Mouse (Mus musculus): ENCODE measurements at regions not wholly inside any gene's neighbourhood (a gene's known extent, or its start where the extent isn't known, plus 50 kb on each side); places are given as distances from the start of the nearest gene placed in this dataset.

DNA sequence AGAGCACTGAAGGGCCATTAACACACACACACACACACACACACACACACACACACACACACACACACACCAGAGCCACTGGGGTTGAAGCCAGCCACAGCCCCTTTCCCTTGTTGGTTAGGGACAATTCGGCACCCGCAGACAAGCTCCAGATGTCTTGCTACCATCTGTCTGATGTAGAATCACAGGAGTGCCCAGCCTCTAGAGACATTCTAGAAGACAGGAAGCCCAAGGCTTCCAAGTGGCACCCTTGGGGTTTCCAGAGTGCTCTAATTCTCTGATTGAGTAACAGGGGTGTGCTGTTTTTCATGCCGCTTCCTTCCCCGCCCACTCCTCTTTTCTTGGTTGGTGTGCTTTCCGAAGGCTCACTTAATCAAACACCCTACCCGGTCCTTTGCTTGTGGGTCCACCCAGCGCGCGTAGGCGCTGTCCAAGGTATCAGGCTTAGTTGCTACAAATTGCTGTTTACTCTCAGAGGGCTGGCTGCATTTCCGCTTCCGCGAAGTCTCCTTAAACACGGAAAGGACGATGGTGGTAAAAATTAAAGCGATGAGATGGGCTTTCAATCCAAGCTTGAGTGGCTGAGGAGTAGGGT, 59.5 kb upstream of the Zbtb18 start:
- ATAC-seq, result peak; percentile 44; the same call in 1 of the 2 replicates
- Histone ChIP-seq H3K4me3 (ENCODE audit: low read length) (no peak overlapping the region), H3K27ac (ENCODE audit: low read length) (no peak overlapping the region), H3K4me2 (ENCODE audit: low read depth, low read length) (no peak overlapping the region), H3K27me3 (replicated peaks; ENCODE audit: control insufficient read depth, insufficient read depth, low read length) (no peaks in the 10 kb centered on the region), H3K9ac (ENCODE audit: low read depth, low read length) (no peak overlapping the region), H3K9me3 (ENCODE audit: control insufficient read depth, low read length) (no peaks in the 10 kb centered on the region), H3K36me3 (ENCODE audit: control insufficient read depth, insufficient read depth, low read length) (no peaks in the 10 kb centered on the region), H3K4me1 (ENCODE audit: control insufficient read depth, insufficient read depth, low read length) (no peaks in the 10 kb centered on the region)
- 10% methylated on average over 16 of the region's 16 CpGs for WGBS

DNA sequence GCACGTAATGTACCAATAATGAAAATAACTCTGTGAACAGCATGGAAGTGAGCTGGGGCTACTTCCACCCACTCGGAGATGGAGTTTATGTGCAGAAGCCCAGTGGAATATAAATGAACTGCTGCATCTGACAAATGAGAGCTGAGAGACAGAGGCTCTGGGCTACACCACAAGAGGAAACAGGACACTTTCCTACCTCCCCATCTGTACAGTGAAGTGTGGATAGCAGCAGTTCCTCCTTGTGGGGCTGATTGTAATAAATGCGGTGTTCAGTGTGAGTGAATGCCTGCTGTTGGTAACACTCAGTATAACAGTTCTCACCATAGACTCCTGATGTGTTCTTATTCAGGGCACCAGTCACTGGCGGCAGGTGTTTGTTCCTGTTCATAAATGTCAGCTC, 60.0 kb upstream of the Zbtb18 start:
- Histone ChIP-seq H3K4me1 (ENCODE audit: control insufficient read depth, insufficient read depth, low read length) (no peaks in the 10 kb centered on the region), H3K9ac (ENCODE audit: low read depth, low read length) (no peak overlapping the region), H3K9me3 (ENCODE audit: control insufficient read depth, low read length) (no peaks in the 10 kb centered on the region), H3K4me3 (ENCODE audit: low read length) (no peak overlapping the region), H3K27ac (ENCODE audit: low read length) (no peak overlapping the region), H3K27me3 (replicated peaks; ENCODE audit: control insufficient read depth, insufficient read depth, low read length) (no peaks in the 10 kb centered on the region), H3K36me3 (ENCODE audit: control insufficient read depth, insufficient read depth, low read length) (no peaks in the 10 kb centered on the region), H3K4me2 (ENCODE audit: low read depth, low read length) (no peak overlapping the region)
- WGBS, result 84% methylated on average over 4 of the region's 4 CpGs
- no peak for ATAC-seq

GRCm38 (mm10) chr1:177378112-177378511, 64.0 kb upstream of the Zbtb18 start:
- Histone ChIP-seq H3K27me3 (replicated peaks; ENCODE audit: control insufficient read depth, insufficient read depth, low read length) (no peaks in the 10 kb centered on the region), H3K4me1 (ENCODE audit: control insufficient read depth, insufficient read depth, low read length) (no peaks in the 10 kb centered on the region), H3K4me3 (ENCODE audit: low read length) (no peak overlapping the region), H3K9me3 (ENCODE audit: control insufficient read depth, low read length) (no peaks in the 10 kb centered on the region), H3K36me3 (ENCODE audit: control insufficient read depth, insufficient read depth, low read length) (no peaks in the 10 kb centered on the region), H3K27ac (ENCODE audit: low read length) (no peak overlapping the region), H3K9ac (ENCODE audit: low read depth, low read length) (no peak overlapping the region), H3K4me2 (ENCODE audit: low read depth, low read length) (no peak overlapping the region)
- no peak for ATAC-seq
- WGBS, result 80% methylated on average over 3 of the region's 3 CpGs

DNA sequence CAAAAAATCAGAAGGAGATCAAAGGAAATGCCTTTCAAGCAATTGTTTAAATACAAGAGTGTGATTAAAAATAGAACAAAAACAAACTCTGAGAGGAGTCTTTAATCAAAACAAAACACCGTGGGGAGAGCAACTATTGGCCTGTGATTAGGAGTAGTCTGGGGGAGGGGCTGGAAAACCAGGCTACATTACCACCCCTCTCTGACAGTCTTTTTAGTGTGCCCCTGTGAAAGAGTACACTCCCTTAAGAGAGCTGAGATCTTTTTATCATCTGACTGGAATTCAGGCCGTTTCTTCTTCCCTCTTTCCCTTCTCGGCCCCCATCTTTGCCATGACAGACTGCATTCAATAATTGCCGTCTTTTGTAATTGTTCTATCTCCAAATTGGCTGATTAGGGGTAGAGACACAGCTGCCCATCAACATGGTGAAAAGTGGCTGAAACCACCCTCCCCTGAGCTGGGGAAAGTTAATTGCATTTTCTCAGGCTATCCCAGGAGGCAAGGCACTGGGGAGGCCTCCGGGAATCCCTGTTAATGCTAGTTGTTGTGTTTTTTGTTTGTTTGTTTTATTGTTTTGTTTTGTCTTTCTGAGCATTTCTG, 68.8 kb upstream of the Zbtb18 start:
- H3K4me3 ChIP-seq (ENCODE audit: low read length), result no peak overlapping the region
- no peak for ATAC-seq
- H3K4me1 ChIP-seq (ENCODE audit: control insufficient read depth, insufficient read depth, low read length), result no peaks in the 10 kb centered on the region
- no peaks in the 10 kb centered on the region for H3K27me3 ChIP-seq (replicated peaks; ENCODE audit: control insufficient read depth, insufficient read depth, low read length)
- H3K27ac ChIP-seq (ENCODE audit: low read length), result no peak overlapping the region
- H3K4me2 ChIP-seq (ENCODE audit: low read depth, low read length), result no peak overlapping the region
- 11% methylated on average over 5 of the region's 5 CpGs for WGBS
- H3K9ac ChIP-seq (ENCODE audit: low read depth, low read length), result no peak overlapping the region
- no peaks in the 10 kb centered on the region for H3K9me3 ChIP-seq (ENCODE audit: control insufficient read depth, low read length)
- H3K36me3 ChIP-seq (ENCODE audit: control insufficient read depth, insufficient read depth, low read length), result no peaks in the 10 kb centered on the region

GRCm38 (mm10) chr1:177372066-177372465, 70.1 kb upstream of the Zbtb18 start:
- H3K36me3 ChIP-seq (ENCODE audit: control insufficient read depth, insufficient read depth, low read length), result no peaks in the 10 kb centered on the region
- 59% methylated on average over 10 of the region's 10 CpGs for WGBS
- ATAC-seq, result no peak
- no peak overlapping the region for H3K9ac ChIP-seq (ENCODE audit: low read depth, low read length)
- H3K4me1 ChIP-seq (ENCODE audit: control insufficient read depth, insufficient read depth, low read length), result no peaks in the 10 kb centered on the region
- no peaks in the 10 kb centered on the region for H3K9me3 ChIP-seq (ENCODE audit: control insufficient read depth, low read length)
- H3K4me2 ChIP-seq (ENCODE audit: low read depth, low read length), result no peak overlapping the region
- no peak overlapping the region for H3K4me3 ChIP-seq (ENCODE audit: low read length)
- no peaks in the 10 kb centered on the region for H3K27me3 ChIP-seq (replicated peaks; ENCODE audit: control insufficient read depth, insufficient read depth, low read length)
- no peak overlapping the region for H3K27ac ChIP-seq (ENCODE audit: low read length)

GRCm38 (mm10) chr1:177367864-177368610, 74.1 kb upstream of the Zbtb18 start:
- Histone ChIP-seq H3K4me1 (ENCODE audit: control insufficient read depth, insufficient read depth, low read length) (no peaks in the 10 kb centered on the region), H3K36me3 (ENCODE audit: control insufficient read depth, insufficient read depth, low read length) (no peaks in the 10 kb centered on the region), H3K27ac (ENCODE audit: low read length) (no peak overlapping the region), H3K4me2 (ENCODE audit: low read depth, low read length) (no peak overlapping the region), H3K4me3 (ENCODE audit: low read length) (no peak overlapping the region), H3K27me3 (replicated peaks; ENCODE audit: control insufficient read depth, insufficient read depth, low read length) (no peaks in the 10 kb centered on the region), H3K9ac (ENCODE audit: low read depth, low read length) (no peak overlapping the region), H3K9me3 (ENCODE audit: control insufficient read depth, low read length) (no peaks in the 10 kb centered on the region)
- 86% methylated on average over 9 of the region's 9 CpGs for WGBS
- no peak for ATAC-seq

- no peaks in the 10 kb centered on the region for H3K4me1 ChIP-seq (ENCODE audit: control insufficient read depth, insufficient read depth, low read length)
- 66% methylated on average over 6 of the region's 6 CpGs for WGBS
- ATAC-seq, result no peak
These were observed 75.2 kb upstream of the Zbtb18 start for GRCm38 (mm10) chr1:177366914-177367313.

GRCm38 (mm10) chr1:177366475-177366874, 75.7 kb upstream of the Zbtb18 start:
- no peak for ATAC-seq
- 83% methylated on average over 7 of the region's 7 CpGs for WGBS
- no peak overlapping the region for H3K27ac ChIP-seq (ENCODE audit: low read length)
- H3K4me3 ChIP-seq (ENCODE audit: low read length), result no peak overlapping the region
- H3K9ac ChIP-seq (ENCODE audit: low read depth, low read length), result no peak overlapping the region
- H3K4me1 ChIP-seq (ENCODE audit: control insufficient read depth, insufficient read depth, low read length), result no peaks in the 10 kb centered on the region
- H3K27me3 ChIP-seq (replicated peaks; ENCODE audit: control insufficient read depth, insufficient read depth, low read length), result no peaks in the 10 kb centered on the region
- no peaks in the 10 kb centered on the region for H3K36me3 ChIP-seq (ENCODE audit: control insufficient read depth, insufficient read depth, low read length)
- H3K4me2 ChIP-seq (ENCODE audit: low read depth, low read length), result no peak overlapping the region
- no peaks in the 10 kb centered on the region for H3K9me3 ChIP-seq (ENCODE audit: control insufficient read depth, low read length)

More at GRCm38 (mm10) chr1:177366914-177367313, 75.2 kb upstream of the Zbtb18 start:
- Histone ChIP-seq H3K27me3 (replicated peaks; ENCODE audit: control insufficient read depth, insufficient read depth, low read length) (no peaks in the 10 kb centered on the region), H3K4me2 (ENCODE audit: low read depth, low read length) (no peak overlapping the region), H3K27ac (ENCODE audit: low read length) (no peak overlapping the region), H3K36me3 (ENCODE audit: control insufficient read depth, insufficient read depth, low read length) (no peaks in the 10 kb centered on the region), H3K9ac (ENCODE audit: low read depth, low read length) (no peak overlapping the region), H3K9me3 (ENCODE audit: control insufficient read depth, low read length) (no peaks in the 10 kb centered on the region), H3K4me3 (ENCODE audit: low read length) (no peak overlapping the region)

GRCm38 (mm10) chr1:177364355-177364754, 77.8 kb upstream of the Zbtb18 start:
- WGBS, result 79% methylated on average over 7 of the region's 7 CpGs
- H3K4me1 ChIP-seq (ENCODE audit: control insufficient read depth, insufficient read depth, low read length), result no peaks in the 10 kb centered on the region
- H3K27ac ChIP-seq (ENCODE audit: low read length), result no peak overlapping the region
- H3K9me3 ChIP-seq (ENCODE audit: control insufficient read depth, low read length), result no peaks in the 10 kb centered on the region
- H3K9ac ChIP-seq (ENCODE audit: low read depth, low read length), result no peak overlapping the region
- no peaks in the 10 kb centered on the region for H3K27me3 ChIP-seq (replicated peaks; ENCODE audit: control insufficient read depth, insufficient read depth, low read length)
- H3K4me3 ChIP-seq (ENCODE audit: low read length), result no peak overlapping the region
- no peak overlapping the region for H3K4me2 ChIP-seq (ENCODE audit: low read depth, low read length)
- no peak for ATAC-seq
- no peaks in the 10 kb centered on the region for H3K36me3 ChIP-seq (ENCODE audit: control insufficient read depth, insufficient read depth, low read length)
